Mouse (Mus musculus) hindbrain, embryonic 12.5 days (tissue): Measurements from ENCODE around the gene Slc8a1. TPM values are rescaled to one million over a fixed set of nuclear protein-coding genes. Genes with fewer than 3 reads are reported as not detected.

Experiments used
- ATAC-seq: fragments of 200-750 bp; cut with Nextera tagmentation; 2 replicates; pipeline ENCODE4 v1.8.0; 2017; ENCODE audit warnings: moderate TSS enrichment; ENCODE audit not compliant: low FRiP score
- H3K27ac ChIP-seq: fragments of 300-500 bp; sonication (generic); 2 replicates; pipeline ENCODE4 v1.5.1; 2016; ENCODE audit warnings: mild to moderate bottlenecking
- H3K27me3 ChIP-seq: fragments of 300-500 bp; sonication (generic); 2 replicates; pipeline ENCODE4 v1.6.1; 2016; ENCODE audit warnings: mild to moderate bottlenecking
- H3K36me3 ChIP-seq: fragments of 300-500 bp; sonication (generic); 2 replicates; pipeline ENCODE4 v1.6.1; 2016; ENCODE audit warnings: mild to moderate bottlenecking
- H3K4me1 ChIP-seq: fragments of 300-500 bp; sonication (generic); 2 replicates; pipeline ENCODE4 v1.6.1; 2016
- H3K4me2 ChIP-seq: fragments of 300-500 bp; sonication (generic); replicated peaks from 2 replicates; pipeline ENCODE4 v1.6.1; 2016; ENCODE audit warnings: mild to moderate bottlenecking
- H3K4me3 ChIP-seq: fragments of 300-500 bp; sonication (generic); 2 replicates; pipeline ENCODE4 v1.5.1; 2016; ENCODE audit warnings: mild to moderate bottlenecking
- H3K9ac ChIP-seq: fragments of 300-500 bp; sonication (generic); 2 replicates; pipeline ENCODE4 v1.6.1; 2016; ENCODE audit warnings: mild to moderate bottlenecking, moderate library complexity
- H3K9me3 ChIP-seq: fragments of 300-500 bp; sonication (generic); replicated peaks from 2 replicates; pipeline ENCODE4 v1.6.1; 2016; ENCODE audit warnings: mild to moderate bottlenecking
- WGBS: fragments of 180-500 bp; shearing (Covaris S2); methylation state at CpG from one replicate; pipeline ENCODE4 v1.1.7; 2016; 5-methylcytosine and 5-hydroxymethylcytosine counted together
- polyA plus RNA-seq: library from polyadenylated mRNA; unstranded; fragments of >200 nt; fragmentation: Nextera tagmentation; extraction: Ambion mirVana; gene quantifications from 2 replicates; pipeline ENCODE4 v1.2.1, GENCODE M21; 2016

Slc8a1 gene
- polyA plus RNA-seq, 1 experiment from 2014 or later: 9.0 TPM

DNA sequence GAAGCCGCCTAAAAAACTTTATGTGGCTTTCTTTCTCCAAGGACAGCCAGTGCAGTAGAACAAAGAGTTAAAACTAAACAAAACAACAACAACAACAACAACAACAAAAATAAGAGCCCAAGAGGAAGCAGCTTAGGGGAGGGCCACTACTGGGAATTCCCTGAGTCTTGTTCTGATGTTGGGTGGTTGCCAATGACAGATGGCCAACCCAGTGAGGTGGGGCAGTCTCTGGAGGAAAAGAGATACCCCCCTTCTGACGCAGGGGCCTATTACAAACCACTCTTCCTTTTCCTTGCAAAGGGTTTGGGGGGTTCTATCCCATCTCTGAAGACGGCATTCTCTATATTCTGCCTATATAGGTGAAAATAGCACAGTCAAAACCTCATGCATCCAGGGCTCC, 347.4 kb downstream of the Slc8a1 start:
- no peak overlapping the region for H3K27ac ChIP-seq
- no peak overlapping the region for H3K4me2 ChIP-seq
- WGBS: 74% methylated on average over 3 of the region's 3 CpGs
- H3K9me3 ChIP-seq: no peaks in the 10 kb centered on the region
- peaks cover 2% of the 10 kb centered on the region; the same call in 1 of the 2 replicates for H3K4me1 ChIP-seq
- no peak for ATAC-seq
- no peak overlapping the region for H3K9ac ChIP-seq
- no peak overlapping the region for H3K4me3 ChIP-seq
- no peaks in the 10 kb centered on the region for H3K36me3 ChIP-seq
- H3K27me3 ChIP-seq: no peaks in the 10 kb centered on the region

DNA sequence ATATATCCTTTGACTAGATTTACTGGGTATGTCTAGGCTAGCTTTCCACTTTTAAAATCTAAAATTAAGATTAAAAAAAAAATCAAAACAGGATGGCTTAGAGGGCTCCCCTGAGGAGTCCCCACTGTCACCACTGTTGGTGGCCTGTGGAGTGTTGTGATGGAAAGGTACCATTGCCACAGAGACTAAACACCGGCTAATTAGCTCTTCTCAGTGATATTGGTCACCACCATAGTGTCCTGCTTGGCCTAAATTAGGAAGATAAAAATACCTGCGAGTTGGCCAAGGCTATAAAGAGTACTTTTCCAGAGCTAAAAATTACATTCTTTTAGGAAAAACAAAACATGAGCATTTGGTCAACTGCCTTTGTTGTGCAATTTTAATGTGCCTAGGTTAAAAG, 352.1 kb downstream of the Slc8a1 start:
- 83% methylated on average over 2 of the region's 2 CpGs for WGBS
- Histone ChIP-seq H3K4me1 (no peaks in the 10 kb centered on the region), H3K27me3 (no peaks in the 10 kb centered on the region)

DNA sequence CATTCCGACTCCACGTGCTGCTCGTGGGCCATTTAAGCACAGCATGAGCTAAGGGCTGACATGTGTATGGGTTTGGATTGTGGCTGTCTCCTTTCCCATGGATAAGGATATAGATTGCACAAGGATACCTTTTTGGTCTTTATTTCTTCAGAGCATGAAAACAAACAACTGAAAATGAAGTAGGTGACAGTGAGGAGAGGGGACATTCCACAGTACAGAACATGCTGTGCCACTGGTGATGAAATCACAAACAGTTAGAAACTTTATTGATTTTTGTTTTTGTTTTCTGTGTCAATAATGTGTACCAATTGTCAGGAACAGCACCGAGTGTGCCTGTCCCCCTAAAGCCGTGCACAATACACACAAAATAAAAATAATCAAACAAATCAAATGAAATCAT, 352.7 kb downstream of the Slc8a1 start:
- Histone ChIP-seq H3K4me2 (no peak overlapping the region), H3K27me3 (no peaks in the 10 kb centered on the region), H3K36me3 (no peaks in the 10 kb centered on the region), H3K9me3 (no peaks in the 10 kb centered on the region), H3K4me1 (no peaks in the 10 kb centered on the region), H3K27ac (no peak overlapping the region), H3K9ac (no peak overlapping the region), H3K4me3 (no peak overlapping the region)
- 88% methylated on average over 5 of the region's 5 CpGs for WGBS
- ATAC-seq: no peak

More for the DNA sequence above, 352.1 kb downstream of the Slc8a1 start:
- H3K27ac ChIP-seq: no peak overlapping the region
- no peaks in the 10 kb centered on the region for H3K9me3 ChIP-seq
- H3K36me3 ChIP-seq: no peaks in the 10 kb centered on the region
- no peak overlapping the region for H3K4me3 ChIP-seq
- ATAC-seq: no peak
- no peak overlapping the region for H3K9ac ChIP-seq
- H3K4me2 ChIP-seq: no peak overlapping the region

DNA sequence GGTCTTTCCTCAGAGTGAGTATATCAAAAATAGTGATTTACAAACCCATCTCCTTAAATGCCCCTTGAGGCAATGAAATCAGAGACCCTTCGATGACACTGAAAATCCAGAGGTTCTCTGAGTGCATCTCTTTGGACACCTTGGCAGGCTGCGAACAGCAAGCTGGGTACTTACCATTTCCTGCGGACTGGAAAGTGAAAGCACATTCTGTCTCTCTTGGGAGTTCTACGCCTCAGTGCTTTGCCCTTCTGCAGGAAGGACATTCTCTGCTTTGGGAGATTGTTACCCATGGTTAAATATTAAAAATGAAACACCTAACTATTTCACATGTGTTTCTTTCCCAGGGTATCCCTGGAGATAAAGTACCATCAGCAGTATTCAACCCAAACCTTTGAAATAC, 354.7 kb downstream of the Slc8a1 start:
- no peak overlapping the region for H3K27ac ChIP-seq
- no peaks in the 10 kb centered on the region for H3K4me1 ChIP-seq
- no peak overlapping the region for H3K4me3 ChIP-seq
- no peaks in the 10 kb centered on the region for H3K27me3 ChIP-seq
- no peaks in the 10 kb centered on the region for H3K9me3 ChIP-seq
- ATAC-seq: no peak
- 87% methylated on average over 4 of the region's 4 CpGs for WGBS
- H3K4me2 ChIP-seq: no peak overlapping the region
- H3K9ac ChIP-seq: no peak overlapping the region
- no peaks in the 10 kb centered on the region for H3K36me3 ChIP-seq

DNA sequence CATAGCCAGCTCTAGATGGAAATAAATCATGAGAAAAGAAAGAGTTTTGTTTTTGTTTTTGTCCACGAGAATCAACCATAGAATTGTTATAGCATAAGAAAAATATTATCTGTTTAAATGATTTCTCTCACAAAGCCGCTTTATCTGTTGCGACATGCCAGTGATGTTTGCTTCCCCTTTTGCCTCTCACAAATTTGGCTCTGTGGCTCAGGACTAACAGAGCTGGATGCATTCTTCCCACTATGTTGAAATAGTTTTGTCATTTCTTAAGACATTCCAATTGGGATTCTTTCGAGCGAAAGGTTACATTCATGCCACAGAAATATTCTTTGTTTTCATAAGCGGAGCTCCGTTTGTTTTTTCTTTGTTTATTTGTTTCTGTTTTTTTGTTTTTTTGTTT, 359.7 kb downstream of the Slc8a1 start:
- no peak overlapping the region for H3K4me3 ChIP-seq
- H3K4me2 ChIP-seq: no peak overlapping the region
- ATAC-seq: no peak
- peaks cover 3% of the 10 kb centered on the region; the same call in 1 of the 2 replicates for H3K4me1 ChIP-seq
- H3K9me3 ChIP-seq: no peaks in the 10 kb centered on the region
- WGBS: 85% methylated on average over 7 of the region's 7 CpGs
- H3K9ac ChIP-seq: no peak overlapping the region
- no peaks in the 10 kb centered on the region for H3K27me3 ChIP-seq
- H3K36me3 ChIP-seq: no peaks in the 10 kb centered on the region
- no peak overlapping the region for H3K27ac ChIP-seq

GRCm38 (mm10) chr17:81377757-81378299, 360.3 kb downstream of the Slc8a1 start:
- Histone ChIP-seq H3K36me3 (no peaks in the 10 kb centered on the region), H3K4me2 (no peak overlapping the region), H3K9ac (no peak overlapping the region), H3K27me3 (no peaks in the 10 kb centered on the region), H3K9me3 (no peaks in the 10 kb centered on the region), H3K4me3 (no peak overlapping the region), H3K4me1 (peaks cover 3% of the 10 kb centered on the region; the same call in 1 of the 2 replicates), H3K27ac (no peak overlapping the region)
- WGBS: 57% methylated on average over 5 of the region's 5 CpGs
- ATAC-seq: no peak

- no peaks in the 10 kb centered on the region for H3K9me3 ChIP-seq
- H3K4me3 ChIP-seq: no peak overlapping the region
- peaks cover 3% of the 10 kb centered on the region; the same call in 1 of the 2 replicates for H3K4me1 ChIP-seq
- no peaks in the 10 kb centered on the region for H3K27me3 ChIP-seq
- WGBS: 24% methylated on average over 1 of the region's 1 CpGs
- no peak overlapping the region for H3K27ac ChIP-seq
- ATAC-seq: no peak
- no peak overlapping the region for H3K4me2 ChIP-seq
- H3K9ac ChIP-seq: no peak overlapping the region
- no peaks in the 10 kb centered on the region for H3K36me3 ChIP-seq
Measured at GRCm38 (mm10) chr17:81377195-81377594, 361.0 kb downstream of the Slc8a1 start.

GRCm38 (mm10) chr17:81375901-81376300, 362.3 kb downstream of the Slc8a1 start:
- peaks cover 3% of the 10 kb centered on the region; the same call in 1 of the 2 replicates for H3K4me1 ChIP-seq
- no peaks in the 10 kb centered on the region for H3K9me3 ChIP-seq
- WGBS: 87% methylated on average over 6 of the region's 6 CpGs
- no peaks in the 10 kb centered on the region for H3K36me3 ChIP-seq
- no peaks in the 10 kb centered on the region for H3K27me3 ChIP-seq
- no peak overlapping the region for H3K9ac ChIP-seq
- no peak overlapping the region for H3K4me3 ChIP-seq
- ATAC-seq: no peak
- H3K27ac ChIP-seq: no peak overlapping the region
- H3K4me2 ChIP-seq: no peak overlapping the region

- Histone ChIP-seq H3K4me1 (no peaks in the 10 kb centered on the region), H3K27ac (no peak overlapping the region), H3K9me3 (no peaks in the 10 kb centered on the region), H3K9ac (no peak overlapping the region), H3K36me3 (no peaks in the 10 kb centered on the region), H3K4me2 (no peak overlapping the region), H3K27me3 (no peaks in the 10 kb centered on the region), H3K4me3 (no peak overlapping the region)
- no peak for ATAC-seq
- WGBS: 77% methylated on average over 2 of the region's 2 CpGs
Measured at GRCm38 (mm10) chr17:81369036-81369435, 369.1 kb downstream of the Slc8a1 start.

- no peak overlapping the region for H3K4me2 ChIP-seq
- 82% methylated on average over 2 of the region's 2 CpGs for whole genome bisulfite sequencing
- no peak overlapping the region for H3K27ac ChIP-seq
- no peaks in the 10 kb centered on the region for H3K36me3 ChIP-seq
- no peak overlapping the region for H3K9ac ChIP-seq
- no peak overlapping the region for H3K4me3 ChIP-seq
- no peak for ATAC-seq
- H3K4me1 ChIP-seq: no peaks in the 10 kb centered on the region
- H3K27me3 ChIP-seq: no peaks in the 10 kb centered on the region
- no peaks in the 10 kb centered on the region for H3K9me3 ChIP-seq
Measured at GRCm38 (mm10) chr17:81368503-81368902, 369.7 kb downstream of the Slc8a1 start.

DNA sequence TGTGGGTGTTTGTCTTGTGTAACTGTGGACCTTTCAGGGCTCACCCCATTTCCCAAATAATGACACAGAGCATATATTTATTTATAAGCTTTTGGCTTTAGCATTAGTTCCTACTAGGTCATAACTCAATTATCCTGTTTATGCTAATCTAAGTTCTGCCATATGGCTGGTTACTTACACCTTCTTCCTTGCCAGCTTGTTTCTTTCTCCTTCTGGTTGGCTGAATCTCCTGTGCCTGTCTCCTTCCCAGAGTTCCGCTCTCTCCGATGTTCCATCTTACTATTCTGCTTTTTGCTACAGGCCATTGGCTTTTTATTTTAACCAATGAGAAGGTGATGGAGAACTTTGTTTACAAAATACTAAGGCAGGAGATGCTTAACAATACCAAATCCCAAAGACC, 374.8 kb downstream of the Slc8a1 start:
- H3K4me2 ChIP-seq: no peak overlapping the region
- H3K9ac ChIP-seq: no peak overlapping the region
- WGBS: 100% methylated on average over 2 of the region's 2 CpGs
- no peaks in the 10 kb centered on the region for H3K4me1 ChIP-seq
- no peak overlapping the region for H3K27ac ChIP-seq
- no peaks in the 10 kb centered on the region for H3K27me3 ChIP-seq
- no peak for ATAC-seq
- H3K4me3 ChIP-seq: no peak overlapping the region
- no peaks in the 10 kb centered on the region for H3K9me3 ChIP-seq
- H3K36me3 ChIP-seq: no peaks in the 10 kb centered on the region

DNA sequence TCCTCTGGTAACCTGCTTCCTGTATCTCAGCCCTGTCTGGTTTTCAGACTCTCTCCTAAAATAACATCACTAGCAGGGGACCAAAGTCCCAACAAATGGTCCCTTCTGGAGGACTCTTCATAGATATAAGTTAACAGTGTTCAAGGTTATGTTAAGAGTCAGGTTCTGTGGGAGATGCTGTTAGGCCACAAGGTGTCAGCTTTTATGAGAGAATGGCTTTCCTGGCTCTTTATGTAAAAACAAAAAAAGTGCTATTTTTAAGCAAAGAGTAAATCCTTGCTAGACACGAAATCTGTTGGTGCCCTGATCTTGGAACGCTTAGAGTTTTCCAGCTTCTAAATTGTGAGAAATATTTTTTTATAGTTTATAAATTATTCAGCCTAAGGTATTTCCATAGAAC, 377.6 kb downstream of the Slc8a1 start:
- no peaks in the 10 kb centered on the region; the same call in 1 of the 2 replicates for H3K9me3 ChIP-seq
- no peaks in the 10 kb centered on the region for H3K27me3 ChIP-seq
- ATAC-seq: no peak
- H3K36me3 ChIP-seq: no peaks in the 10 kb centered on the region
- H3K4me1 ChIP-seq: no peaks in the 10 kb centered on the region
- no peak overlapping the region for H3K9ac ChIP-seq
- 88% methylated on average over 2 of the region's 2 CpGs for WGBS
- H3K4me2 ChIP-seq: no peak overlapping the region
- no peak overlapping the region for H3K27ac ChIP-seq
- H3K4me3 ChIP-seq: no peak overlapping the region

- Histone ChIP-seq H3K9ac (no peak overlapping the region), H3K9me3 (no peaks in the 10 kb centered on the region; the same call in 1 of the 2 replicates), H3K27me3 (no peaks in the 10 kb centered on the region), H3K4me2 (no peak overlapping the region), H3K4me1 (no peaks in the 10 kb centered on the region), H3K4me3 (no peak overlapping the region), H3K27ac (no peak overlapping the region), H3K36me3 (no peaks in the 10 kb centered on the region)
- WGBS: 83% methylated on average over 4 of the region's 4 CpGs
- no peak for ATAC-seq
Measured at GRCm38 (mm10) chr17:81360032-81360431, 378.1 kb downstream of the Slc8a1 start.
